Mouse (Mus musculus) heart, embryonic 12.5 days (tissue): ENCODE data around the gene Tmem223. TPM values are rescaled to one million over a fixed set of nuclear protein-coding genes. Genes with fewer than 3 reads are reported as not detected.

Experiments used
- ATAC-seq: fragments of 200-750 bp; cut with Nextera tagmentation; 2 replicates; pipeline ENCODE4 v1.8.0; 2017; ENCODE audit warnings: moderate TSS enrichment, moderate library complexity; ENCODE audit not compliant: insufficient number of reproducible peaks, low FRiP score
- H3K27ac ChIP-seq: fragments of 300-500 bp; sonication (generic); 2 replicates; pipeline ENCODE4 v1.5.1; 2016; ENCODE audit warnings: mild to moderate bottlenecking, moderate library complexity; ENCODE audit not compliant: poor library complexity, severe bottlenecking
- H3K27me3 ChIP-seq: fragments of 300-500 bp; sonication (generic); replicated peaks from 2 replicates; pipeline ENCODE4 v1.6.1; 2016; ENCODE audit warnings: mild to moderate bottlenecking, moderate library complexity
- H3K36me3 ChIP-seq: fragments of 300-500 bp; sonication (generic); 2 replicates; pipeline ENCODE4 v1.6.1; 2016; ENCODE audit warnings: mild to moderate bottlenecking, moderate library complexity
- H3K4me1 ChIP-seq: fragments of 300-500 bp; sonication (generic); replicated peaks from 2 replicates; pipeline ENCODE4 v1.6.1; 2016; ENCODE audit warnings: mild to moderate bottlenecking
- H3K4me2 ChIP-seq: fragments of 300-500 bp; sonication (generic); 2 replicates; pipeline ENCODE4 v1.6.1; 2016; ENCODE audit warnings: mild to moderate bottlenecking, moderate library complexity
- H3K4me3 ChIP-seq: fragments of 300-500 bp; sonication (generic); 2 replicates; pipeline ENCODE4 v1.5.1; 2016; ENCODE audit warnings: mild to moderate bottlenecking
- H3K9ac ChIP-seq: fragments of 300-500 bp; sonication (generic); 2 replicates; pipeline ENCODE4 v1.6.1; 2016; ENCODE audit warnings: mild to moderate bottlenecking, moderate library complexity
- H3K9me3 ChIP-seq: fragments of 300-500 bp; sonication (generic); replicated peaks from 2 replicates; pipeline ENCODE4 v1.6.1; 2016; ENCODE audit warnings: mild to moderate bottlenecking, moderate library complexity
- WGBS: fragments of 180-500 bp; shearing (Covaris S2); methylation state at CpG from one replicate; pipeline ENCODE4 v1.1.7; 2016; 5-methylcytosine and 5-hydroxymethylcytosine counted together
- polyA plus RNA-seq: library from polyadenylated mRNA; unstranded; fragments of >200 nt; fragmentation: Nextera tagmentation; extraction: Ambion mirVana; gene quantifications from 2 replicates; pipeline ENCODE4 v1.2.1, GENCODE M21; 2016

The Tmem223 gene
- polyA plus RNA-seq, result 145 and 146 TPM in 2 replicates

GRCm38 (mm10) chr19:8770567-8771270 is at the start of gene Tmem223:
Gene Tmem223, plus strand, starts transcription at chr19:8770996.
- H3K4me1 ChIP-seq, result peaks cover 28% of the 10 kb centered on the region
- peak within 1 kb of the TSS; percentile 74 for H3K4me3 ChIP-seq
- H3K27ac ChIP-seq, result peak within 1 kb of the TSS; percentile 92
- peak within 1 kb of the TSS; percentile 87 for H3K4me2 ChIP-seq
- H3K36me3 ChIP-seq, result peaks cover 57% of the 10 kb centered on the region
- H3K9me3 ChIP-seq, result no peaks in the 10 kb centered on the region
- no peaks in the 10 kb centered on the region for H3K27me3 ChIP-seq
- H3K9ac ChIP-seq, result peak within 1 kb of the TSS; percentile 98
- ATAC-seq, result peak; percentile 44; the same call in 1 of the 2 replicates
- 20% methylated on average over 29 of the region's 29 CpGs for WGBS

GRCm38 (mm10) chr19:8721378-8721777 is 49.4 kb upstream of the Tmem223 start:
- 0 out of 2 replicates have a peak overlapping the region, but pooled peaks have one; percentile 5 for H3K4me3 ChIP-seq
- ATAC-seq, result no peak
- peak overlapping the region; percentile 86 for H3K9ac ChIP-seq
- peaks cover 23% of the 10 kb centered on the region for H3K4me1 ChIP-seq
- 77% methylated on average over 1 of the region's 1 CpGs for WGBS
- peak overlapping the region; percentile 67 for H3K4me2 ChIP-seq
- H3K27ac ChIP-seq, result no peak overlapping the region
- H3K9me3 ChIP-seq, result no peaks in the 10 kb centered on the region
- H3K27me3 ChIP-seq, result no peaks in the 10 kb centered on the region
- H3K36me3 ChIP-seq, result peaks cover 21% of the 10 kb centered on the region

GRCm38 (mm10) chr19:8722021-8722420 is 48.8 kb upstream of the Tmem223 start:
- Histone ChIP-seq H3K27me3 (no peaks in the 10 kb centered on the region), H3K36me3 (peaks cover 27% of the 10 kb centered on the region), H3K9me3 (no peaks in the 10 kb centered on the region), H3K4me3 (peak overlapping the region; percentile 89), H3K9ac (peak overlapping the region; percentile 86), H3K4me2 (peak overlapping the region; percentile 67), H3K4me1 (peaks cover 23% of the 10 kb centered on the region), H3K27ac (peak overlapping the region; percentile 98)
- WGBS, result 54% methylated on average over 4 of the region's 4 CpGs
- no peak for ATAC-seq

GRCm38 (mm10) chr19:8722559-8722906 is 48.3 kb upstream of the Tmem223 start:
- H3K4me1 ChIP-seq, result peaks cover 23% of the 10 kb centered on the region
- under 1% methylated on average over 5 of the region's 5 CpGs for WGBS
- H3K4me3 ChIP-seq, result peak overlapping the region; percentile 89
- H3K9ac ChIP-seq, result peak overlapping the region; percentile 86
- peaks cover 27% of the 10 kb centered on the region for H3K36me3 ChIP-seq
- no peak for ATAC-seq
- H3K4me2 ChIP-seq, result peak overlapping the region; percentile 67
- H3K9me3 ChIP-seq, result no peaks in the 10 kb centered on the region
- peak overlapping the region; percentile 98 for H3K27ac ChIP-seq
- H3K27me3 ChIP-seq, result no peaks in the 10 kb centered on the region

GRCm38 (mm10) chr19:8722907-8723573 is 47.8 kb upstream of the Tmem223 start, which contains the start of gene Slc3a2:
Gene Slc3a2, minus strand, starts transcription at chr19:8723369.
- under 1% methylated on average over 50 of the region's 50 CpGs for WGBS
- Histone ChIP-seq H3K36me3 (peaks cover 27% of the 10 kb centered on the region), H3K4me3 (peak within 1 kb of the TSS; percentile 89), H3K4me2 (peak within 1 kb of the TSS; percentile 83), H3K4me1 (peaks cover 23% of the 10 kb centered on the region), H3K9ac (peak within 1 kb of the TSS; percentile 99), H3K9me3 (no peaks in the 10 kb centered on the region), H3K27me3 (no peaks in the 10 kb centered on the region), H3K27ac (peak within 1 kb of the TSS; percentile 98)
- ATAC-seq, result peak; percentile 95

GRCm38 (mm10) chr19:8723574-8724346 is 47.0 kb upstream of the Tmem223 start:
- Histone ChIP-seq H3K4me3 (peak overlapping the region; percentile 89), H3K27ac (peak overlapping the region; percentile 92), H3K9ac (peak overlapping the region; percentile 99), H3K4me1 (peaks cover 23% of the 10 kb centered on the region), H3K27me3 (no peaks in the 10 kb centered on the region), H3K4me2 (peak overlapping the region; percentile 83), H3K36me3 (peaks cover 27% of the 10 kb centered on the region), H3K9me3 (no peaks in the 10 kb centered on the region)
- no peak for ATAC-seq
- under 1% methylated on average over 20 of the region's 20 CpGs for WGBS

- ATAC-seq, result no peak
- Histone ChIP-seq H3K4me2 (peak overlapping the region; percentile 83), H3K4me1 (peaks cover 23% of the 10 kb centered on the region), H3K9ac (peak overlapping the region; percentile 99), H3K4me3 (peak overlapping the region; percentile 89), H3K9me3 (no peaks in the 10 kb centered on the region), H3K27ac (0 out of 2 replicates have a peak overlapping the region, but pooled peaks have one; percentile 6), H3K36me3 (peaks cover 27% of the 10 kb centered on the region), H3K27me3 (no peaks in the 10 kb centered on the region)
- WGBS, result 5% methylated on average over 2 of the region's 2 CpGs
Observed at GRCm38 (mm10) chr19:8724392-8724791, 46.4 kb upstream of the Tmem223 start.

- H3K27ac ChIP-seq, result peak overlapping the region; percentile 6; the same call in 1 of the 2 replicates
- peak overlapping the region; percentile 83 for H3K4me2 ChIP-seq
- no peaks in the 10 kb centered on the region for H3K9me3 ChIP-seq
- ATAC-seq, result no peak
- peak overlapping the region; percentile 89 for H3K4me3 ChIP-seq
- H3K9ac ChIP-seq, result peak overlapping the region; percentile 99
- WGBS, result 50% methylated on average over 4 of the region's 4 CpGs
- H3K4me1 ChIP-seq, result peaks cover 23% of the 10 kb centered on the region
- peaks cover 27% of the 10 kb centered on the region for H3K36me3 ChIP-seq
- H3K27me3 ChIP-seq, result no peaks in the 10 kb centered on the region
Observed at GRCm38 (mm10) chr19:8725081-8725613, 45.6 kb upstream of the Tmem223 start.

- Histone ChIP-seq H3K36me3 (peaks cover 27% of the 10 kb centered on the region), H3K27me3 (no peaks in the 10 kb centered on the region), H3K9ac (no peak overlapping the region), H3K4me2 (no peak overlapping the region), H3K4me1 (peaks cover 18% of the 10 kb centered on the region), H3K27ac (no peak overlapping the region), H3K9me3 (no peaks in the 10 kb centered on the region), H3K4me3 (no peak overlapping the region)
- WGBS, result 24% methylated on average over 3 of the region's 3 CpGs
- no peak for ATAC-seq
Observed at GRCm38 (mm10) chr19:8726609-8727390, 44.0 kb upstream of the Tmem223 start.

- Histone ChIP-seq H3K27me3 (no peaks in the 10 kb centered on the region), H3K9me3 (no peaks in the 10 kb centered on the region), H3K36me3 (peaks cover 27% of the 10 kb centered on the region), H3K4me1 (peaks cover 13% of the 10 kb centered on the region), H3K4me3 (no peak overlapping the region), H3K27ac (no peak overlapping the region), H3K9ac (no peak overlapping the region), H3K4me2 (no peak overlapping the region)
- 22% methylated on average over 5 of the region's 5 CpGs for WGBS
- no peak for ATAC-seq
Observed at GRCm38 (mm10) chr19:8727495-8728114, 43.2 kb upstream of the Tmem223 start.
